Mouse (Mus musculus): ENCODE data around the gene Vpreb2. TPM values are rescaled to one million over a fixed set of nuclear protein-coding genes. Genes with fewer than 3 reads are reported as not detected.

Vpreb2 gene
- polyA plus RNA-seq, 1 experiment = not detected

- H3K4me1 ChIP-seq (ENCODE audit: control insufficient read depth, insufficient read depth, low read length) = no peaks in the 10 kb centered on the region
- no peak overlapping the region for H3K4me3 ChIP-seq (ENCODE audit: insufficient read depth, low read length)
- TF ChIP-seq POLR2A (IDR thresholded peaks at IDR 0.05; ENCODE audit: borderline replicate concordance, low read depth, low read length) (no peak), CTCF (IDR thresholded peaks at IDR 0.05; ENCODE audit: low read depth, low read length) (no peak)
- no peak overlapping the region for H3K27ac ChIP-seq (ENCODE audit: insufficient read depth, low read depth, low read length)
Observed at GRCm38 (mm10) chr16:18027371-18027770, 47.1 kb downstream of the Vpreb2 start.

Other genes with a start within 250 kb of the Vpreb2 start
- gene Med15, start 247.5 kb upstream of the Vpreb2 start, polyA plus RNA-seq (2012; ENCODE audit: insufficient read depth, insufficient read length, missing spikeins) = 82.4 and 105 TPM in 2 replicates
- gene Klhl22, start 220.8 kb upstream of the Vpreb2 start, polyA plus RNA-seq (2012; ENCODE audit: insufficient read depth, insufficient read length, missing spikeins) = 9.3 and 12.4 TPM in 2 replicates
- gene Scarf2, start 183.1 kb upstream of the Vpreb2 start, polyA plus RNA-seq (2012; ENCODE audit: insufficient read depth, insufficient read length, missing spikeins) = 0.86 and 1.7 TPM in 2 replicates
- gene B830017H08Rik, start 147.3 kb upstream of the Vpreb2 start, polyA plus RNA-seq (2012; ENCODE audit: insufficient read depth, insufficient read length, missing spikeins) = not detected in 2 replicates
- gene Car15, start 142.1 kb upstream of the Vpreb2 start, polyA plus RNA-seq (2012; ENCODE audit: insufficient read depth, insufficient read length, missing spikeins) = 1.3 and 1.6 TPM in 2 replicates
- gene Gm20518, start 88.8 kb upstream of the Vpreb2 start, polyA plus RNA-seq (2012; ENCODE audit: insufficient read depth, insufficient read length, missing spikeins) = not detected in 2 replicates
- not detected in 2 replicates for gene Tssk1, start 86.2 kb upstream of the Vpreb2 start, polyA plus RNA-seq (2012; ENCODE audit: insufficient read depth, insufficient read length, missing spikeins)
- gene Dgcr2, start 81.9 kb upstream of the Vpreb2 start, polyA plus RNA-seq (2012; ENCODE audit: insufficient read depth, insufficient read length, missing spikeins) = 23.2 and 29.4 TPM in 2 replicates
- gene Tssk2, start 81.8 kb upstream of the Vpreb2 start, polyA plus RNA-seq (2012; ENCODE audit: insufficient read depth, insufficient read length, missing spikeins) = not detected in 2 replicates
- gene Ess2, start 69.1 kb upstream of the Vpreb2 start, polyA plus RNA-seq (2012; ENCODE audit: insufficient read depth, insufficient read length, missing spikeins) = 20.1 and 27.1 TPM in 2 replicates
- gene Gsc2, start 65.4 kb upstream of the Vpreb2 start, polyA plus RNA-seq (2012; ENCODE audit: insufficient read depth, insufficient read length, missing spikeins) = not detected in 2 replicates
- gene Slc25a1, start 52.2 kb upstream of the Vpreb2 start, polyA plus RNA-seq (2012; ENCODE audit: insufficient read depth, insufficient read length, missing spikeins) = 53.5 and 59.4 TPM in 2 replicates
- 23.0 and 26.4 TPM in 2 replicates for gene Dgcr6, start 72.4 kb downstream of the Vpreb2 start, polyA plus RNA-seq (2012; ENCODE audit: insufficient read depth, insufficient read length, missing spikeins)
- gene Prodh, start 109.8 kb downstream of the Vpreb2 start, polyA plus RNA-seq (2012; ENCODE audit: insufficient read depth, insufficient read length, missing spikeins) = 4.5 and 4.8 TPM in 2 replicates
- gene Rtn4r, start 147.2 kb downstream of the Vpreb2 start, polyA plus RNA-seq (2012; ENCODE audit: insufficient read depth, insufficient read length, missing spikeins) = not detected in 2 replicates
- not detected in 2 replicates for gene Ccdc188, start 237.5 kb downstream of the Vpreb2 start, polyA plus RNA-seq (2012; ENCODE audit: insufficient read depth, insufficient read length, missing spikeins)

All from bone marrow macrophage, adult 2 months (primary cell).